Mouse (Mus musculus) liver, embryonic 14.5 days (tissue): Measurements from ENCODE around the gene Ube2h. TPM values are rescaled to one million over a fixed set of nuclear protein-coding genes. Genes with fewer than 3 reads are reported as not detected.

Experiments
- ATAC-seq: fragments of 200-750 bp; cut with Nextera tagmentation; 2 replicates; pipeline ENCODE4 v1.8.0; 2017; ENCODE audit warnings: moderate number of reproducible peaks, mild to moderate bottlenecking, moderate library complexity; ENCODE audit not compliant: insufficient read depth
- DNase-seq, 3 experiments: peaks; one replicate each; pipeline ENCODE4 v3.0.0-alpha.2; 2012 to 2013; ENCODE audit warnings: low read depth in 3 of 3, low spot score in 3 of 3
- H3K27ac ChIP-seq: fragments of 300-500 bp; sonication (generic); 2 replicates; pipeline ENCODE4 v1.5.1; 2014; ENCODE audit warnings: moderate library complexity, mild to moderate bottlenecking, control low read depth, inconsistent platforms
- H3K27me3 ChIP-seq: fragments of 300-500 bp; sonication (generic); 2 replicates; pipeline ENCODE4 v1.6.1; 2014; ENCODE audit warnings: mild to moderate bottlenecking, low read length, moderate library complexity; ENCODE audit not compliant: control insufficient read depth, insufficient read depth
- H3K36me3 ChIP-seq: fragments of 300-500 bp; sonication (generic); replicated peaks from 2 replicates; pipeline ENCODE4 v1.6.1; 2014; ENCODE audit warnings: low read depth; ENCODE audit not compliant: control insufficient read depth, insufficient read depth
- H3K4me1 ChIP-seq, 2 experiments: fragments of 200-500 bp in 1 of 2; fragments of 300-500 bp in 1 of 2; sonication (generic) in 1 of 2; replicated peaks; 2 replicates each; pipeline ENCODE4 v1.6.1; 2012 to 2014; ENCODE audit warnings: antibody characterized with exemption in 1 of 2, inconsistent platforms in 1 of 2, low read length in 1 of 2; ENCODE audit not compliant: control insufficient read depth in 2 of 2, insufficient read depth in 2 of 2
- H3K4me2 ChIP-seq: fragments of 300-500 bp; sonication (generic); 2 replicates; pipeline ENCODE4 v1.6.1; 2014; ENCODE audit warnings: low read depth, mild to moderate bottlenecking, control low read depth, moderate library complexity
- H3K4me3 ChIP-seq, 2 experiments: fragments of 200-500 bp in 1 of 2; fragments of 300-500 bp in 1 of 2; sonication (generic) in 1 of 2; 2 replicates each; pipeline ENCODE4 v1.5.1; 2012 to 2014; ENCODE audit warnings: low read depth in 2 of 2, low read length in 2 of 2, mild to moderate bottlenecking in 2 of 2, control low read depth in 1 of 2, inconsistent platforms in 1 of 2, moderate library complexity in 1 of 2; ENCODE audit not compliant: insufficient read depth in 1 of 2
- H3K9ac ChIP-seq: fragments of 300-500 bp; sonication (generic); replicated peaks from 2 replicates; pipeline ENCODE4 v1.6.1; 2014; ENCODE audit warnings: mild to moderate bottlenecking, control low read depth, moderate library complexity
- H3K9me3 ChIP-seq: fragments of 300-500 bp; sonication (generic); 2 replicates; pipeline ENCODE4 v1.6.1; 2016; ENCODE audit warnings: low read length, mixed read lengths; ENCODE audit not compliant: control insufficient read depth
- CTCF ChIP-seq: IDR thresholded peaks from 2 replicates; pipeline ENCODE4 v1.5.1; 2016; ENCODE audit warnings: antibody characterized with exemption, low read depth, control low read depth
- EP300 ChIP-seq: IDR thresholded peaks from 2 replicates; pipeline ENCODE4 v1.6.1; 2016; ENCODE audit warnings: antibody characterized with exemption, low read depth
- WGBS: fragments of 180-500 bp; shearing (Covaris S2); extraction: QIAGEN DNeasy Blood & Tissue Kit; methylation state at CpG from one replicate; pipeline ENCODE4 v1.1.7; 2014; ENCODE audit not compliant: insufficient replicate concordance; 5-methylcytosine and 5-hydroxymethylcytosine counted together
- polyA plus RNA-seq, 2 experiments: library from polyadenylated mRNA; depleted of rRNA in 1 of 2; stranded (reverse) in 1 of 2; unstranded in 1 of 2; fragments of >200 nt; fragmentation: Nextera tagmentation in 1 of 2; extraction: Ambion mirVana in 1 of 2; gene quantifications; 2 replicates each; pipeline versions ENCODE4 v1.2.1 to v1.2.3; 2012 to 2014

The Ube2h gene
- polyA plus RNA-seq, 2 experiments = 18.7 to 27.4 TPM

GRCm38 (mm10) chr6:30175918-30176421 lies 128.4 kb downstream of the Ube2h start:
- no peaks in the 10 kb centered on the region for H3K9me3 ChIP-seq
- peaks cover 100% of the 10 kb centered on the region for H3K27me3 ChIP-seq
- H3K4me3 ChIP-seq = peak overlapping the region in 1 of 2 experiments; percentile 0; a peak in 1 of 4 replicates
- TF ChIP-seq EP300 = no peak
- no peak for TF ChIP-seq CTCF
- H3K27ac ChIP-seq = no peak overlapping the region
- H3K36me3 ChIP-seq = no peaks in the 10 kb centered on the region
- ATAC-seq (no peak), DNase-seq (no peak)
- H3K4me1 ChIP-seq = peaks cover 2 to 4% of the 10 kb centered on the region in 2 experiments; a peak in 1 of 4 replicates
- no peak overlapping the region for H3K9ac ChIP-seq
- 3% methylated on average over 28 of the region's 28 CpGs for WGBS
- no peak overlapping the region for H3K4me2 ChIP-seq

- H3K4me1 ChIP-seq = peaks cover 2 to 4% of the 10 kb centered on the region in 2 experiments; a peak in 1 of 4 replicates
- WGBS = under 1% methylated on average over 45 of the region's 45 CpGs
- H3K4me2 ChIP-seq = no peak overlapping the region
- H3K9me3 ChIP-seq = no peaks in the 10 kb centered on the region
- peak overlapping the region in 1 of 2 experiments; percentile 0; a peak in 1 of 4 replicates for H3K4me3 ChIP-seq
- H3K36me3 ChIP-seq = no peaks in the 10 kb centered on the region
- H3K27me3 ChIP-seq = peaks cover 100% of the 10 kb centered on the region
- H3K27ac ChIP-seq = no peak overlapping the region
- no peak for ATAC-seq
- no peak for DNase-seq
- TF ChIP-seq EP300 (no peak), CTCF (no peak)
- no peak overlapping the region for H3K9ac ChIP-seq
Measured at GRCm38 (mm10) chr6:30175225-30175917, 129.0 kb downstream of the Ube2h start.

DNA sequence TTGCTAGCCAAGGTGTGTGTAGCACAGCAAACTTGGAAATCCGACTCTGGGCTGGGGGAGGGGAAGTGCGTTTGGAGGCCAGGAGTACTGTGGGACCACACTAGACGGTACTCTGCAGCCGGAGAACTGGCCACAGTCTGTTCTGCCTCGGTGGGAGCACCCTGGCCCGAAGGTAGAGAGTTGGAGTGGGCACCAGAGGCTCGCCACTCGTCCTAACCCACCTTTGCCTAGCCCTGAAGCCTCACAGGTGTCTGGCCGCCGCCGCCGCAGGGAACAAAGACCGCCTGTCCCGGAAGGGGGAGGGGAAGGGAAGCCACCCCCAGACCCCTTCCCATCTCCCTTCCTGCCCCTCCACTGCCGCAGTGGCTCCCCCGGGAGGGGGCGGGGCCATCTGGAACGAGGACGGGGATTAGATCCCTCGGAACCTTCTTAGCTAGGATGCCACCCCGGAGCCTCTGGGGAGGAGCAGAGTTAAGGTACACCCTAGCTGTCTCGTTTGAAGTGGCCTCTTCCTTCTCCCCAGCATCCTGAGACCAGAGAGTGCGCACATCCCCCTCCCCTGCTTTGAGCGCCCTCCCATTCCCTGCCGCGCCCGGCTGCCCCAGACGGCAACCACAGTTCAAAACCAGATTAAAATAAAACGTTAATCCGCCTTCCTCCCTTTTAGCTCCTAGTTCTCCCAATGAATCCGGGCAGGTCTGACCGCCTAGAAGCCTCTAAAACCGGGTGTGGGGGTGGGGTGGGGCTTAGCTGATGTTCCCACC lies 129.7 kb downstream of the Ube2h start:
- H3K27me3 ChIP-seq = peaks cover 100% of the 10 kb centered on the region
- no peak for DNase-seq
- no peak overlapping the region for H3K9ac ChIP-seq
- H3K4me1 ChIP-seq = peaks cover 2 to 4% of the 10 kb centered on the region in 2 experiments; a peak in 1 of 4 replicates
- ATAC-seq = no peak
- TF ChIP-seq CTCF = no peak
- no peak for TF ChIP-seq EP300
- no peaks in the 10 kb centered on the region for H3K36me3 ChIP-seq
- H3K9me3 ChIP-seq = no peaks in the 10 kb centered on the region
- H3K4me2 ChIP-seq = peak overlapping the region; percentile 65
- 2% methylated on average over 27 of the region's 33 CpGs for WGBS
- H3K4me3 ChIP-seq = peak overlapping the region; percentile 26 to 45; a peak in 3 of 4 replicates
- no peak overlapping the region for H3K27ac ChIP-seq

DNA sequence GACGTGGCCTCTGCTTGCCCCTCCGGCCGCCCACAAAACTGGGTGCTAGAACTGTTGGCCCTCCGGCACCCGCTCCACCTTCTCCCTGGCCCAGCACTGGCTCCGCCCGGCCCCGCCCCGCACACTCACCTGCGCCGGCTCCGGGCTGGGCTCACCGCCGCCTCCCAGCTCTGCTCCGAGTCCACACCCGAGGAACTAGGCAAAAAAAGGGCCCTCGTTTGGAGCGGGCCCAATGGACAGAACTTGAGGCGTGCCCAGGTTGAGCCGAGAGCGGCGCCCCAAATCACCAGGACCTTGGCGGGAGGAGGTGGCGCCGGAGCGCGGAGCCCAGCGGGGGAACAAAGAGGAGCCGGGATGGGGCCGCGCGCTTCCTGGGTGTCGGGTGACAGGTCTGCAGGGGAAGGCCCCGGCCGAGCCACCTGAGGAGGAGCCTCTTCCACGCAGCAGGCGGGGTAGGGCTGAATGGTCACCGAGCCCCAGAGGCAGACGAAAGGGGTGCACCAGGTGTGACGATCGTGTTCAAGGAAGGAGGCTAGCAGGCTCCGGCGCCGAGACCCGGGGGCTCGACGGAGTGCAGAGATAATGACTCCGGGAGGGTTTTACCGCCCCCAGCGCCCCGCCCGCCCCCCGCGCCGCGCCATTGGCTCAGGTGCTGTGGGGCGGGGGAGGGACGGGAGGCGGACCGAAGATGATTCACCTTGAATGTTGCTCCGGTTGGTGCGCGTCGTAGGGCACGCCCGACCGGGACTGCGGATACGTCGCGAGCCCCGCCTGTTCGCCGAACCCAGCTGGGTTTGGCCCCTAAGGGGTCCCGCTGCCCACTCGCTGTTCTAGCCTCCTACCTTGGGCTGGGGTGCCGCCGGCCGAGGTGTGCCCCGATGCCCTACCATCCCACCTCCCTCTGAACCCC lies 130.5 kb downstream of the Ube2h start:
- Histone ChIP-seq H3K27ac (no peak overlapping the region), H3K9me3 (no peaks in the 10 kb centered on the region), H3K27me3 (peaks cover 100% of the 10 kb centered on the region), H3K4me1 (peaks cover 2 to 4% of the 10 kb centered on the region in 2 experiments; a peak in 1 of 4 replicates), H3K9ac (no peak overlapping the region), H3K36me3 (no peaks in the 10 kb centered on the region), H3K4me3 (peak overlapping the region; percentile 26 to 45), H3K4me2 (peak overlapping the region; percentile 65)
- peak; percentile 12 to 35 (median 30) for DNase-seq
- TF ChIP-seq EP300 (no peak), CTCF (no peak)
- ATAC-seq = peak; percentile 56
- WGBS = under 1% methylated on average over 80 of the region's 80 CpGs
